Mouse (Mus musculus) left cerebral cortex, adult 9 months (tissue): ENCODE data around the gene Nckap5l.
A peak's percentile ranks its signal among the peaks of the same experiment; 100 is the strongest.

Experiments used
- DNase-seq, 2 experiments: peaks; one replicate each; pipeline ENCODE4 v3.0.0; 2022; ENCODE audit warnings: low spot score in 2 of 2

Gene Nckap5l

DNA sequence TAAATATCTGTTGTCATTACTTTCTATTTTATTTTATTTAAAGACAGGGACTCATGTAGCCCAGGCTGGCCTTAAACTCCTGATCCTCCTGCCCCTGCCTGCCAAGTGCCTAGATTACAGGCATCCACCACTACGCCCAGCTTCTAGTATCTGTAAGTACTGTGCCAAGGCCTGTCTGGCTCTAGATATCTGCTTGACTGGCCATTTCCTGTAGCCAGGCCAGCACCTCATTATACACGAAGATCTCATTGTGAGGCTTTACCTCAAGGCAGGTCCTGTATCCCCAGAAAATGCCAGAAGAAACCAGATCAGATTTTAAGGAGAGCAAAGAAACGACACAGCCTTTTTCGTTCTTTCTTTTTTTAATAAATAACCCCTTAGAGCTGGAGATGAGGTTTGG lies 12.2 kb upstream of the Nckap5l start:
- DNase-seq = no peak

DNA sequence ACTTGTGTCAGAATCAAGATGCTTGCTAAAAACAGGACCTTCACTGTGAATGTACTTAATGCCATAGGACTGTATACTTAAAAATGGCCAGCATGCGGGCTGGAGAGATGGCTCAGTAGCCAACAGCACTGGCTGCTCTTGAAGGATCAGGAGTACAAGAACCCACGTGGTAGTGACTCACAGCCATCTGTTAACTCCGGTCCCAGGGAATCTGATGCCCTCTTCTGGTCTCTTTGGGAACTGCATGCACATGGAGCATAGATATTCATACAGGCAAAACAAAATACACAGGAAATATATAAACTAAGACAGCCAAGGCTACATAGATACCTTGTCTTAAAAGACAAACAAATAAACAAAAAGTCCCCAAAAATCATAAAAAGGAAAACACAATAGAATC lies 11.5 kb upstream of the Nckap5l start:
- DNase-seq = peak in 1 of 2 experiments; percentile 84

DNA sequence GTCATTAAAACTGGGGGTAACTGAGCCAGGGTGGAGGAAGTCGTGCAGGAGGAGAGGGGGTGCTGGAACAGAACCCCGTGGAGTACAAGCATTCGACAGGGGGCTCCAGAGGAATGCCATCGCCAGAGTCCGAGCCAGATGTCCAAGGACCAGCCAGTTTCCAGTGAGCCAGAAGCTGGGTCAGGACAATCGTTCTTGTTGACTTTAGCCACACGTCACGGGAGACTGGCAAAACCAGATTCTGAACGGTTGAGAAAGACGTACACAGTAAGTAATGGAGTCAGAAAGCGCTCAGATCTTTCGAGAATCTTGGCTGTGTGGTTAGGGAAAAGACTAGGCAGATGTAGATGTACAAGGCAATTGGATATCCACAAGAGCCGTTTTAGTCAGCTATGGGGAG lies 5.6 kb upstream of the Nckap5l start:
- DNase-seq = no peak

DNA sequence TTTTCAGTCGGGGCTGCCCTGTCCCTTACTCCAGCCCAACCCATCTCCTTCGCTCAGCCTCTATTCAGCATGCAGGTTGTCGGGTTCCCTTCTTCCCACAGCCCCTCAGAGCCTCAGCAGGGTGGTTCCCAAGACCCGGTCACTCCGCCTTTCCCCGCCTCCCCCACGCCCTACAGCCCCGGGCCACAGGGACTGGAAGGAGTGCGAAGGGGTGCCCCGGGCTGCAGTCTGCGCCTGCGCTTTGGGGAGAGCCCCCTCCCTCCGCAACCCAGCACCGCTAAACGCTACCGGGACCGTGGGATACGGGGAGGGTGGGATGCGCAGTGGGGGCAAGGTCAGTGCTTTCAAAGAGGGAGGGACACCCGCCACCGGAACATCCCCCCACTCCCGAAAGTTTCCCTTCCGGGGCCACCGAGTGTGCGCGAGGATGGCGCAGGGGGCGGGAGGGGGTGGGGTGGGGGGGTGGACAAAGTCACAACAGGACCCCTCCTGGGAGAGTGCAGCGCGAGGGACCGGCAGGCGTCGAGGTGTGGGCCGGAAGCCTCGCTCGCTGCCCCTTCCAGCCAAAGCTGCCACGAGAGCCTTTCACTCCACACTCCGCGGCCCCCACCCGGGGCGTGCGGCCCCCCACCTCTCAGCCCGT lies 464 bp downstream of the Nckap5l start:
- DNase-seq = peak in 1 of 2 experiments; percentile 51

DNA sequence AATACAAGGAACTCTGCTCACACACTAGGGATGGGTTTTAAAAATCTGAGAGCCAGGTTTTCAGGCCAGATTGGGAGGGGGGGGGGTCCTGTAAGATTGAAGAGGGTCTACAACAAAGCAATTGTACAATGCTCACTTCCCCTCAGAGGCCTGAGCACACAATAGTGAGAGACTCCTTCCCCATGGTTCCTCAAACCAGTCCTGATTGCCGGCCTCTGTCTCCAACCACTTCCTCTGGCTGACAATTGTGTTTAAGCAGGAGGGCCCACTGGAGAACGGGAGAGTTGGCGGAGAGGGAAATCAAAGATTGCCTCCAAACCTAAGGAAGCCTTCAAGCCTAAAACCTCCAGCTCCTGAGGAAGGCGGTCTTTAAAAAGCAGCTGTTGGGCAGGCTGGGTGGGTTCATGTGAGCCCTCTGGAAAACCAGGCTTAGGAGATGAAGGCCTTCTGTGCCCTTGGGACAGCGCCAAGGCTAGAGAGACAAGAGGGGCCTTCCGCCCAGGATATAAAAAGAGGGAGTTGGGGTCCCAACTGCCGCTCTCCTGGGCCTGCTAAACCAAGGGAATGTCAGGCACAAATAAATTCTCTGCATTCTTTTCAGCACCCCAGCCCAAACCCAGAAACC lies 1.1 kb downstream of the Nckap5l start:
- no peak for DNase-seq

DNA sequence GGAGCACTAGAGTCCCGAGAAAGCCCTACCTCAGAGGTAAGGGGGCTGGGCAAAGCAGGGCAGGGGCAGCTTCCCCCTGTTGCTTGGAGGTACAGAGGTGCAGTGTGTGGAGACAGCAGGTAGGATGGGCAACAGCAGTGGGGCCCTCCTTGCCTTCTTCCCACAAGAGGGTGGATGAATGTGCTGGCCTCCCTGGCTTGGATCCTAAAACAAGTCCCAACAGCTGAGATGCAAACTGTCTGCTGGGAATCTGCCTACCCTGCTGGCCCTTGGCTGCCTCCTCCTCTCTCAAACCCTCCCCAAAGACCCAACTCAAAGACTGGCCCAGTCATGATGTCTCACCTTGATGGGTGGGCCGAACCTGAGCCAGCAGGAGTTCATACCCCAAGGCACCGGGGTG lies 2.1 kb downstream of the Nckap5l start:
- DNase-seq = no peak

GRCm38 (mm10) chr15:99454585-99455279 lies 2.8 kb downstream of the Nckap5l start:
- no peak for DNase-seq

DNA sequence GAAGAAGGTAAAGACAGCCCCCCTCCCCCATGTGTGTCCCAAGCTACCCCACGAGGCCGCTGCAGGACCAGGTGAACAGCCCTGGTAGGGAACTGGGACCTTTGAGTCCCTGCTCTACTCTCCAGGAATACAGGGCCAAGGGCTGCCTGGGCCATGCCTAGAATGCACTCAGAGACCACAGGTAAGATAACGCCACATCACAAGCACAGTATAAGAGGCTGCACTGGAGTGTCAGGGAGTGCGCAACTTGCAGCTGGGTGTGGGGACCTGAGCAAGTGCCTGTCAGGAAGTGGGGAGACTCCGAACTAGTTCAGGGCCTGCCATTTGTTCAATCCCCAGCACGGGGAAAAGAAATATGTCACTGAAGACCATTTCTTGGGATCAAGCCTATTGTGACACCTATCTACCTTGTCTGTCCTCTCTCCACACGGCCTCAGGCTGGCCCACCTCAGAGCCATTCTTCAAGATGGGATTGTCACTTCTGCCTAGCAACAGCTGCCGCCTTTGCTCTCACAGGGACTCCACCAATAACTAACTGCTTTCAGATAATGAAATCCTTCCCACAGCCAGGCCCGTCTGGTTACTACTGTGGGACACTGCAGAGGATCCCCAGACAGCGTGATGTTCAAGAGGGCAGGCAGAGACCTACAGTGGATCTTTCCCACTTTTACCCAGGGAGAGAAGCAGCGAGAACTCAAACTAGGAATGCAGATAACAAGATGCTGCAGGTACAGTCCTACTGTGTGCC lies 4.2 kb downstream of the Nckap5l start:
- no peak for DNase-seq

- DNase-seq = no peak
These were observed 7.7 kb downstream of the Nckap5l start for GRCm38 (mm10) chr15:99449751-99450280.

- DNase-seq = peak in 1 of 2 experiments; percentile 65
These were observed 8.3 kb downstream of the Nckap5l start for GRCm38 (mm10) chr15:99449131-99449750.

DNA sequence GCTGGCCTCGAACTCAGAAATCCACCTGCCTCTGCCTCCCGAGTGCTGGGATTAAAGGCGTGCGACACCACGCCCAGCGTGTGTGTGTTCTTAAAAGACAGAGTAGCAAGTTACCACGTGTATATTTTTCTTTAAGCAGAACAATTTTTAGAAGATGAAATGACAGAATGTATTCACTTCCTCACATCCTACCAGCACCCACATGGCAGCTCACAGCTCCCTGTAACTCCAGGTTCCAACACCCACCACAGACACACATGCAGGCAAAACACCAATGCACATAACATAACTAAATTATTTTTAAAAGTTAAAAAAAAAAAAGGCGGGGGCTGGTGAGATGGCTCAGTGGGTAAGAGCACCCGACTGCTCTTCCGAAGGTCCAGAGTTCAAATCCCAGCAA lies 11.4 kb downstream of the Nckap5l start:
- peak in 1 of 2 experiments; percentile 28 for DNase-seq

DNA sequence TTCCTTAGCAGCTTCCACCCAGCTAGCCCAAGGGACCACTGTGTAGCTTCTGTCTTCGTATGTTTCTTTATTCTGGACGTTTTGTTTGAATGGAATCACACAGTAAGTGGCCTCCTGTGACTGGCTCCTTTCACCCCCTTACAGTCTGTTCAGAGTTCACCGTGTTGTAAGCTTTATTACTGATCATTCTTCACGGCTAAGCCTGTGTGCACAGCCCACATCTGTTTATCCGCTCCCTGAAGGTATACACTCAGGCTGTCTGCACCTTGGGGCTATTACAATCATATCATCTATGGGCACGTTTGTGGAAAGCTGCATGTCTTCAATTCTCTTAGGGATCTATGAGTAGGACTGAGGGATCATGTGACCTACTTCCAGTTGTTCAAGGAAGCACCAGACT lies 12.0 kb downstream of the Nckap5l start:
- no peak for DNase-seq

DNA sequence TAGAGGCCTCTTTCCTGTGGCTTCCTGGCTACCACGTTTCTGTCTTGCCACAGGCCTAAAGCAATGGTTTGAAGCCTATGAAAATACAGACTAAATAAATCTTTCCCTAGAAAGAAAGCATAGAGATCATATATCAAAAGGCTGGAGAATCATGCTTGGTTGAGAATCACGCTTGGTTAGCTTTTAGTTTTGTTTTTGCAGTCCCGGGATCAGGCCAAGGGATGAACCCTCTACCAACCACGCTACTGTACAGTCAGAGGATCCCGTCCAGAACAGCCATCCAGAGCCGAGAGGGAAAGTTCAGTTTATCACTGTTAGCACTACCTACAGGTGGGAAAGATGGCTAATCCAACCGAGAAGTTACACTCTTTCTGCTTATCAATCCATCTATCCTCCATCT lies 15.2 kb downstream of the Nckap5l start:
- DNase-seq = no peak

GRCm38 (mm10) chr15:99440816-99441457 lies 16.6 kb downstream of the Nckap5l start:
- DNase-seq = no peak

DNA sequence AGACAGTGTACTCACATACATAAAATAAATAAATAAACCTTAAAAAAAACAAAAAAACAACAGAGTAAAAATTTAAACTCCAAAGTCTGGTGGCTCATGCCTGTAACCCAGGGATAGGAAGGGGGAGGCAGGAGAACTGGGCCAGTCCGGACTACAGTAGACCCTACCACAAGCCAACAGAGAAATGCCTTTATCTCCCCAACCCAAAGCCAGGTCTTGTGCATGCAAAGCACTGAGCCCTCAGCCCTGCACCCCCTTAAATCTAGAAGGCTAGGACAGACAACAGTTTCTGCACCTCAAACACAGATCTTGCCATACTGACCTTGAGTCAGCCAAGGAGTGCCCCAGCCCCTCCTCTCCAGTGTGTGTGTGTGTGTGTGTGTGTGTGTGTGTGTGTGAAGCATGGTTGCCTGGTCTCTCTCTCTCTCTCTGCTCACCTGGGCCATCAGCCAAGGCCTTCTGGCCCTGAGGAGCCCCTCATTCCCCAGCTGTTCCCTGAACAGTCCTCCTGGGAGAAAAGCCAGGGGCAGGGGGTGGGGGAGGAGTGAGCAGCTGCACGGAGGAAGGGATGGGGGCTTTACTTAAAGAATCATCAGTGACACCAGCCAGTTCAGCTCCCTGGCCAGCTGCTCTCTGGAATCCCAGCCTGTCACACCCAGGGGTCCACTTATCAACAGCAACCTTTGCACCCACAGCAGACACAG lies 17.3 kb downstream of the Nckap5l start:
- DNase-seq = no peak

DNA sequence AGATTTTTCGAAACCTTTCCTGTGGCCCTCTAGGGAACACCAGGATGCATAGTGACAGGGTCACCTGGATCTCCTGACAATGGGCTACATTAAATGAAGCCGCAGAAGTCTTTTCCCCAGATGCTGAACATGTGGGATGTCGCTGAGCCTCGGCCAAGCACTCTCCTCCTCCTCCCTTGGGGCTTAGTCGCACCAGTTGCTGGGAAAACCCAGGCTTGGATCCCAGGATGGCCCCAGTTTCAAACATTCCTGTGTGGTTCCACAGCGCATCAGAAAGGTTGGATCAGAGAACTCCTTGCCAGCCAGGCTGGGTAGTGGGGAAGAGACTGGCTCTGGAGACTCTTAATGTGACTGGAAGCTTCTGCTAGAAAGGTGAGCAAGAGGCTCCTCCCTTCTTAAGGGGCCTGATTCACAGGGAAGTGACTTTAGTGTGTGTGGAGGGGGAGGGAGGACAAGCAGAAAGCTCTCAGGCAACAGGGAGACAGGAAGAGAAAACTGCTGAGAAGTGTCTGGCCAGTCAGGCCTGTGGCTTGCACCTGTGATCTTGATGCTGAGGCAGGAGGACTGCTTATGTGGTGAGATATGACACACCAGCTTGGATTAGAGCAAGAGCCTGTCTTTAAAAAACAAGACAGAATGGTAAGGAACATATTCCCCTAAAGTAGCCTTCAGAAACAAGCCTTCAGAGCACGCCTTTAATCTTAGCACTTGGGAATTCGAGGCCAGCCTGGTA lies 18.4 kb downstream of the Nckap5l start:
- no peak for DNase-seq

GRCm38 (mm10) chr15:99433913-99434312 lies 23.6 kb downstream of the Nckap5l start:
- no peak for DNase-seq

DNA sequence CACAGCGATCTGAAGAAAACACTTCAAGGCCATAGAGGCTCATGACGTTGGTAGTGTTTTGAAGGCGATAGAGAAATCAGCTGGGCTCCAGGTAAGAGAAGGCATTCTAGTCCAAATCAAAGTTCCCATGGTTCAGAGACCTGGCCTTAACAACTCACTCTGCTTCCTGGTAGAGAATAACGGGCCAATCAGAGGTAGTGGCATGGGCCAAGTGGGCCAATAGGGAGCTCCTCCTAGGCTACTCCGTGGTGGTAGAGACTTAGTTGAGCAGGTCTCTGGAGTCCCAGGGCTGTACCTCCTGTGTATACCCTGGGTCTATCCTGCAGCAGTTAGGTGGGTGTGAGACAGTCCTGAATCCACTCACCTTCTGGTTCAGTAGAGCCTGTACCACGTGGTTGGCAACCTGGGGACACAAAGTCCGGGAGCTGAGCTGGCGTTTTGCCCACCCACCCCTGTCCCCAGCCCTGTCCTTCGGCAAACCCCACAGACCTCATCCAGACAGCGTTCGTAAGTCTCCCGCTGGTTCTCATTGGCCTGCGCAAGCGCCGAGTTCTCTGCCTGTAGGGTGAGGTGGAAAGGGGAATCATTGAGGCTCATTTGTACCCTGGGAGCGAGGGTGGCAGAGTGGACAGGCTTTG lies 24.3 kb downstream of the Nckap5l start:
- DNase-seq = no peak

DNA sequence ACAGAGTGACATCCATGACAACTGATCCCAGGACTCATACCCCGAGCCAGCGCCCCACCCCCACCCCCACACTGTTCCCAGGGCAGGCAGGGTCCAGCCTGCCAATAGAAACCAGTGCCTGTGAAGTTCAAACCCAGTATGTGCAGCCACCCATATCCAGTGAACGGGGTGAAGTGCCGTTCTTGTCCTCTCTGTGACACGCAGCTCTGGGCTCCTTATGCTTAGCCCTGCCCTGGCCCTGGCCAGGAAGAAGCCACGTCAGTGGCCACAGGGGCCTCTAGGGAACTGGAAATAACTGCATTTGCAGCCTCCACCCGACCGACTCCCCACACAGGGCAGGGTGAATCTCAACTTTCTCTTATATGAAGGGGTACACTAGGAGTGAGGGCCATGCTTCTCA lies 25.6 kb downstream of the Nckap5l start:
- DNase-seq = no peak
